Mouse (Mus musculus) heart, embryonic 13.5 days (tissue): Measurements from ENCODE around the gene Rap1gds1. TPM values are rescaled to one million over a fixed set of nuclear protein-coding genes. Genes with fewer than 3 reads are reported as not detected.

ENCODE experiments used
- ATAC-seq: fragments of 200-750 bp; cut with Nextera tagmentation; 2 replicates; pipeline ENCODE4 v1.8.0; 2017; ENCODE audit warnings: moderate TSS enrichment; ENCODE audit not compliant: insufficient number of reproducible peaks, low FRiP score, low TSS enrichment; ENCODE audit errors: extremely low read depth
- H3K27ac ChIP-seq: fragments of 300-500 bp; sonication (generic); replicated peaks from 2 replicates; pipeline ENCODE4 v1.5.1; 2015; ENCODE audit warnings: moderate library complexity, mild to moderate bottlenecking, inconsistent platforms
- H3K27me3 ChIP-seq: fragments of 300-500 bp; sonication (generic); replicated peaks from 2 replicates; pipeline ENCODE4 v1.6.1; 2015; ENCODE audit warnings: mild to moderate bottlenecking, inconsistent platforms
- H3K36me3 ChIP-seq: fragments of 300-500 bp; sonication (generic); 2 replicates; pipeline ENCODE4 v1.6.1; 2015; ENCODE audit warnings: mild to moderate bottlenecking, inconsistent platforms
- H3K4me1 ChIP-seq: fragments of 300-500 bp; sonication (generic); 2 replicates; pipeline ENCODE4 v1.6.1; 2015; ENCODE audit warnings: inconsistent platforms
- H3K4me2 ChIP-seq: fragments of 300-500 bp; sonication (generic); 2 replicates; pipeline ENCODE4 v1.6.1; 2015; ENCODE audit warnings: inconsistent platforms, mild to moderate bottlenecking, moderate library complexity
- H3K4me3 ChIP-seq: fragments of 300-500 bp; sonication (generic); 2 replicates; pipeline ENCODE4 v1.5.1; 2015; ENCODE audit warnings: moderate library complexity, mild to moderate bottlenecking, inconsistent platforms
- H3K9ac ChIP-seq: fragments of 300-500 bp; sonication (generic); 2 replicates; pipeline ENCODE4 v1.6.1; 2015; ENCODE audit warnings: inconsistent platforms, mild to moderate bottlenecking, moderate library complexity
- H3K9me3 ChIP-seq: fragments of 300-500 bp; sonication (generic); 2 replicates; pipeline ENCODE4 v1.6.1; 2016; ENCODE audit warnings: inconsistent platforms
- WGBS: fragments of 180-500 bp; shearing (Covaris S2); methylation state at CpG from one replicate; pipeline ENCODE4 v1.1.7; 2015; ENCODE audit warnings: mixed read lengths; 5-methylcytosine and 5-hydroxymethylcytosine counted together
- polyA plus RNA-seq: library from polyadenylated mRNA; unstranded; fragments of >200 nt; fragmentation: Nextera tagmentation; extraction: Ambion mirVana; gene quantifications from 2 replicates; pipeline ENCODE4 v1.2.1, GENCODE M21; 2015

Gene Rap1gds1
- polyA plus RNA-seq, 1 experiment from 2014 or later: 48.5 TPM

DNA sequence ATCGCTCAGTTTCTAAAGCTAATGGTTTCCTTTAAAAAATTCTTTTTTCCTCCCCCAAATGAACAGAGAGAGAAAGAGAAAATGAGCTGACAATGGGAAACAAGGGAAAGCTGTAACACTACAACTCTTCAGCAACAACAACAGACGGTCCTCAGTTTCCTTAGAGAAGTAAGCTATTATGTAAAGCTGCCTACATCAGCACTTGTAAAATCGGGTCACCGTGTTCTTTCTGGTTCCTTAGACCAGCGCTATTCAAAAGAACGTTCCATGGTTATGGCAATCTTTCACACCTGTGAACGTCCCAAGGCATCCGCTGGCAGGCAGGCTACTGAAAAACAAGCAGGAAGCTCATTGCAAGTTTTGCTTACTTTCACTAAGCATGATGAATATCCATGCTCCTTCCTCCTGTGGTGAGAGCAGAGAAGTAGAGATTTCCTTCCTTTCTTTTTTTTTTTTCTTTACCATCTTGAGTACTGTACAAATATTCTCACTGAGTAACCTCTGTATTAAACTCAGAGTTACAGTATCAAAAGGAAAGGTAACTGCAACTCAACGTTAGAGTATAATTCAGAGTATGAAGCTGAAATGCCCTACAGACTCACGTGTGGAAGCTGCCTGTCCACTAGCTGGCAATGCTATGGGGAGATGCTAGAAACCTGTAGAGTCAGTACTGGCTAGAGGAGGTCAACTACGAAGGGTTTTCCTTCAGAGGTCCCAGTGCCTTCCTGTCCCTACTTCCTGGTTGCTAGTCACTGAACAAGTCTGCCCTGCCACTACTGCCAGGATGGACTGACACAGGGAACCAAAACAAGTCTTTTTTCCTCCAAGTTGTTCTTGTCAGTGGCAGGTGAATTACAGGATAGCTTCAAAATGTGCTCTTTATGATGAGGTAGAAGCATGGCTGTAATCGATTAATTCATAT, 26.0 kb downstream of the Rap1gds1 start:
- peaks cover 44% of the 10 kb centered on the region for H3K36me3 ChIP-seq
- H3K27me3 ChIP-seq: no peaks in the 10 kb centered on the region
- H3K4me1 ChIP-seq: peaks cover 4% of the 10 kb centered on the region
- 88% methylated on average over 12 of the region's 12 CpGs for WGBS
- no peak overlapping the region for H3K9ac ChIP-seq
- no peaks in the 10 kb centered on the region for H3K9me3 ChIP-seq
- no peak overlapping the region for H3K4me3 ChIP-seq
- H3K27ac ChIP-seq: no peak overlapping the region
- no peak overlapping the region for H3K4me2 ChIP-seq
- no peak for ATAC-seq

DNA sequence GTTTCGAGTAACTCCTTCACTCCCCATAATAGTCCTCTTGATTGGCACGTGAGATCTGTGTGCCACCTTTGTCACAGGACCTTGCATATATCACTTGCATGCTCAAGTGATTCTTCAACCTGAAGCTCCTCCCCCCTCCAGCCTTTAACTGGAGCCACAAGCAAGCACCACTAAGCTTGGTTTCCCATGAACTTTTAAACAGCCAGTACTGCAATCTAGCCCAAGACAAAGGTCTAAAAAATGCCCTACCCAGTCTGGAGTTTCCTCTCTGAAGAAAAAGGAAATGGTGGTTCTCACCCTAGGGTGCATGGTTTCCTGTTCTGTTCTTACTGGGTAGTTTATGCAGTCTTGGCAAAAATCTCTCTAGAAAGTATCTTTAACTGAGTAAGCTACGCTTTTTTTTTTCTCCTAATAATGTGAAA, 32.6 kb downstream of the Rap1gds1 start:
- 0 out of 2 replicates have a peak overlapping the region, but pooled peaks have one; percentile 17 for H3K27ac ChIP-seq
- no peak for ATAC-seq

DNA sequence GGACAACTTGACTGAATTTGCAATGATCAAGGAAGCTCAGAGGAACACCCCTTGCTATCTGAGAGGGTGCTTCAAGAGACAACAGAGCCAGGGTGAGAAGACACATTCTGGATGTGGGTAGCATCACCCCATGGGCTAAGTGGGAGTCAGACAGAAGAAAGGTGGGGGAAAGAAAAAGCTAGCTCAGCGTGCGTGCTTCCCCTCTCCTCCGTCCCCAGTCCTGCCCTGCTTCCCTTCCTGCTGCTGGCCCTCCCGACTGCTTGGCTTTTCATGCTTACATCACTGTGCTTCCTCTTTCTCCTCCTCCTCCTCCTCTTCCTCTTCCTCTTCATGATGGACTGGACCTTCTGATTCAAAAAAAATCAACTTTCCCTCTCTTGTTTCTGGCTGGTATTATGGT, 33.1 kb downstream of the Rap1gds1 start:
- no peak for ATAC-seq
- 68% methylated on average over 4 of the region's 4 CpGs for WGBS
- no peak overlapping the region for H3K4me2 ChIP-seq
- no peaks in the 10 kb centered on the region for H3K27me3 ChIP-seq
- H3K9ac ChIP-seq: no peak overlapping the region
- H3K4me3 ChIP-seq: no peak overlapping the region
- no peak overlapping the region for H3K27ac ChIP-seq
- H3K9me3 ChIP-seq: peaks cover 5% of the 10 kb centered on the region; the same call in 1 of the 2 replicates
- H3K4me1 ChIP-seq: 0 out of 2 replicates have a peak, but pooled peaks cover 9% of the 10 kb centered on the region
- peaks cover 29% of the 10 kb centered on the region for H3K36me3 ChIP-seq

More for the DNA sequence above, 32.6 kb downstream of the Rap1gds1 start:
- peaks cover 34% of the 10 kb centered on the region for H3K36me3 ChIP-seq
- H3K4me1 ChIP-seq: 0 out of 2 replicates have a peak, but pooled peaks cover 9% of the 10 kb centered on the region
- H3K9ac ChIP-seq: no peak overlapping the region
- H3K4me2 ChIP-seq: no peak overlapping the region
- H3K27me3 ChIP-seq: no peaks in the 10 kb centered on the region
- H3K9me3 ChIP-seq: peaks cover 5% of the 10 kb centered on the region; the same call in 1 of the 2 replicates
- 62% methylated on average over 3 of the region's 3 CpGs for WGBS
- no peak overlapping the region for H3K4me3 ChIP-seq

DNA sequence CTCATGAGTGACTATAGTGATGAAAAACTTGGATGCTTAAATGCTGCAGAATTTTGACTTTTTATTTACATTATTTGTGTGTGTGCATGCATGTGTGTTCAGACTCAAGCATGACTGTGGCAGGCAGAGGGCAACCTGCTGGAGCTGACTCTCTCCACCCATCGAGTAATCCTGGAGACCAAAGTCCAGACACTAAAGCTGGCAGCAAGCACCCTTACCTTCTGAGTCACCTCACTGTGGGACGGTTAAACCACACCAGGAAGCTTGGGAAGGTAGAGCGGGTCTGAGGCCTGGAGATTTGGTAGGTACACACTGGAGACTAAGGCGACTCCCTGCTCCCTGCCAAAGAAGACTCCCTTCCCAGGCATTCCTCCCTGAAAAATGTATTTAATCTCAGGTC, 38.0 kb downstream of the Rap1gds1 start:
- H3K4me3 ChIP-seq: no peak overlapping the region
- H3K27me3 ChIP-seq: no peaks in the 10 kb centered on the region
- H3K27ac ChIP-seq: no peak overlapping the region
- 76% methylated on average over 4 of the region's 4 CpGs for WGBS
- no peak overlapping the region for H3K9ac ChIP-seq
- peaks cover 5% of the 10 kb centered on the region; the same call in 1 of the 2 replicates for H3K9me3 ChIP-seq
- H3K4me1 ChIP-seq: 0 out of 2 replicates have a peak, but pooled peaks cover under 1% of the 10 kb centered on the region
- no peak for ATAC-seq
- H3K4me2 ChIP-seq: no peak overlapping the region
- H3K36me3 ChIP-seq: peaks cover 22% of the 10 kb centered on the region

DNA sequence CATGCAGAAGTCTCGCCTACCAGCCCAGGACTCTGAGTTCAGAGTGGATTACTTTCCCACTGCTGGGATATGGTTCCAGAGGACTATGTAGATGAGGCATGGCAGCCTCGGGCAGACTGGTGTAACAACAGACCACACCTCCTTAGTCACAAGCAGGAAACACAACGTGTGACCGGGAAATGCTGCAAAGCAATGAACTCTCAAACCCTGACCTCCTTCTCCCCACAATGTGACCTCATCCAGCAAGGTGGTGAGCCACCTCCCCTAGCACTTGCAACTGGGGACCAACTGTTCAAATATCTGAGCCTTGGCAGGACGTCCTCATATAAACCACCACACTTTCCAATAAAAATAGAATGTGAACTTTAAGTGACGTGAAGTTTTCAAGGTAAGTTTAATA, 41.8 kb downstream of the Rap1gds1 start:
- H3K4me1 ChIP-seq: no peaks in the 10 kb centered on the region
- no peak overlapping the region for H3K4me2 ChIP-seq
- H3K9ac ChIP-seq: no peak overlapping the region
- H3K36me3 ChIP-seq: peaks cover 12% of the 10 kb centered on the region
- H3K27me3 ChIP-seq: no peaks in the 10 kb centered on the region
- no peak for ATAC-seq
- H3K9me3 ChIP-seq: no peaks in the 10 kb centered on the region
- no peak overlapping the region for H3K4me3 ChIP-seq
- 86% methylated on average over 6 of the region's 6 CpGs for WGBS
- H3K27ac ChIP-seq: no peak overlapping the region

DNA sequence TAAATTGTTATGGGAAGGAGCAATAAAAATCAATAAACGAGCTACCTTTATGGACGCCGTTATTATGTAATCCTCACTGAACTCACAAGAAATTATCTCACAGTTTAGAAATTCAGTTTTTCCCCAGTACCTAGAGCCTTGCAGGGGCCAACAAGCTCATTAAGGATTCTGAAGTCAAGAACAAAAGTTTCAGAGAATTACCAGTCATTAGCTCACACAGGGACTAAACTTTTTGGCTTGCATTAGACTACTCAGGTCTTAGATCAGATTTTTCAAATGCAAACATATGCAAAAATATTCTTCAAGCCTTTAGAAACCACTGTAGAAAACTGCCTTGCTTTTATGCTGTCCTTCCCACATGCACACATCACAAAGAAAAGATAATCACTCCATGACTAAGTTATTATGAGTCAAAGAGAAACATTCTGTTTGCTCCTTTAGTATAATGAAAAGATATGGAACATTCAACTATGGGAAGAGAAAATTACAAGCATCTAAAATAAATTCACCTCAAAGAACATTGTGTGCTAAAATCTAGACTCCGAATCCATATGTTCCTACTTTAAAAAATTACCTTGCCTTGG, 44.3 kb downstream of the Rap1gds1 start:
- no peaks in the 10 kb centered on the region for H3K9me3 ChIP-seq
- no peak overlapping the region for H3K27ac ChIP-seq
- WGBS: 92% methylated on average over 4 of the region's 4 CpGs
- ATAC-seq: no peak
- no peak overlapping the region for H3K4me3 ChIP-seq
- no peak overlapping the region for H3K9ac ChIP-seq
- no peak overlapping the region for H3K4me2 ChIP-seq
- no peaks in the 10 kb centered on the region for H3K27me3 ChIP-seq
- no peaks in the 10 kb centered on the region for H3K4me1 ChIP-seq
- H3K36me3 ChIP-seq: peaks cover 19% of the 10 kb centered on the region

DNA sequence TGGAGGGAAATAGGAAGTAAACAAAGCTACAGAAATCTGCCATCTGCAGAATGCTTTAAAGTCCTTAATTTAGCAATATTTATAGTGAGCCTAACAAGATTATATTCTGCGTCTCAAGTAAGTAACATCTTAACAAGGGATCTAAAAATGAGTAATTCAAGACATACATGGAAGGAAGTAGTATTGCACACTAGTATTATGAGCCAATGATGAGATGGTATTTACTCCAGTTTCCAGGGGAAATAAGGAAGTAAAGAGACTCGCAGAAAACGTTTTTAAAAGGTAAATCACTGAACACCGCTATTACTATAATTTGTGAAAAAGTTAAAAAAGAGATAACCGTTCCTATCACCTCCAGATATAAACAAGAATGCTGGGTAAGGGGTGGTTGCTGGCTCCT, 49.9 kb downstream of the Rap1gds1 start:
- H3K4me3 ChIP-seq: no peak overlapping the region
- no peaks in the 10 kb centered on the region for H3K27me3 ChIP-seq
- H3K36me3 ChIP-seq: peaks cover 18% of the 10 kb centered on the region
- peaks cover 32% of the 10 kb centered on the region for H3K4me1 ChIP-seq
- H3K9ac ChIP-seq: no peak overlapping the region
- ATAC-seq: no peak
- H3K9me3 ChIP-seq: no peaks in the 10 kb centered on the region
- WGBS: 80% methylated on average over 5 of the region's 5 CpGs
- H3K27ac ChIP-seq: no peak overlapping the region
- no peak overlapping the region for H3K4me2 ChIP-seq

DNA sequence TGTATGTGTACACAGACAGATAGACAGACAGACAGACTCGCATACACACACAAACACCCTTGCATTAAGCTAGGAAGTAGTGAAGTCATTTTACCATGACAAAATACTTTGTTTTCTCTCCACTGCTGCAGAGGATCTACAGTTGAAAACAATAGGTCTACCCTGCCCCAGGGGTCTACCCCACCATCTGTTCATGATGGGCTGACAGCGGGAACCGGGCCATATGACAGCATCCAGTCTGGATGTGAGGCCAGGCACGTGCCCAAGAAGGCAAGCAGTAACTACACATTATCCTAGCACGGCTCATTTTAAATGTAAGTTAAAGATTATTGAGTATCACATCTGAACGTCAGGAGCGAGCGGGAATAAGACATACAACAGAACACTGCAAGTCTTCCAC, 51.4 kb downstream of the Rap1gds1 start:
- peaks cover 33% of the 10 kb centered on the region for H3K4me1 ChIP-seq
- H3K9ac ChIP-seq: no peak overlapping the region
- H3K4me3 ChIP-seq: no peak overlapping the region
- no peak; the same call in 1 of the 2 replicates for ATAC-seq
- no peak overlapping the region for H3K4me2 ChIP-seq
- WGBS: 79% methylated on average over 8 of the region's 8 CpGs
- peaks cover 25% of the 10 kb centered on the region for H3K36me3 ChIP-seq
- H3K27me3 ChIP-seq: no peaks in the 10 kb centered on the region
- H3K27ac ChIP-seq: no peak overlapping the region
- no peaks in the 10 kb centered on the region for H3K9me3 ChIP-seq

DNA sequence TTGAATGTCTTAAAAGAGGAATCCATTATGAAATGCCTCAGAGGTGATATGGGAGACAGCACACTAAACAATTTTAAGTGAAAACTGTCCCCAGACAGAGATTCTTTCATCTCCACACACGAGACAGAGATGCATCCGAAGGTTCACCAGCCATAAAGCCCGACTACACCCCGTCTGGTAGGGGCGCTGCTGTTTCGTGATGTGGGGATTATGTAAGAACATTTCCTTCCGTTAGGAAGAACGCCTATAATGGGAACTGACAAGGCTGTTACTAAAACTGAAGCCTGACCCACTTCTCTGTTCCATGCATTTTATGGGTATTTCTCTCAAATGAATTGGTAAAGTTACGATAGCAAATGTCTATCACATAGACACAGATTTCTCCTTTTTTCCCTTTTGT, 62.6 kb downstream of the Rap1gds1 start:
- no peak overlapping the region for H3K4me2 ChIP-seq
- no peaks in the 10 kb centered on the region for H3K4me1 ChIP-seq
- WGBS: 84% methylated on average over 9 of the region's 9 CpGs
- no peaks in the 10 kb centered on the region for H3K27me3 ChIP-seq
- peaks cover 13% of the 10 kb centered on the region for H3K36me3 ChIP-seq
- H3K9me3 ChIP-seq: no peaks in the 10 kb centered on the region
- H3K9ac ChIP-seq: no peak overlapping the region
- no peak overlapping the region for H3K4me3 ChIP-seq
- no peak overlapping the region for H3K27ac ChIP-seq
- ATAC-seq: no peak

DNA sequence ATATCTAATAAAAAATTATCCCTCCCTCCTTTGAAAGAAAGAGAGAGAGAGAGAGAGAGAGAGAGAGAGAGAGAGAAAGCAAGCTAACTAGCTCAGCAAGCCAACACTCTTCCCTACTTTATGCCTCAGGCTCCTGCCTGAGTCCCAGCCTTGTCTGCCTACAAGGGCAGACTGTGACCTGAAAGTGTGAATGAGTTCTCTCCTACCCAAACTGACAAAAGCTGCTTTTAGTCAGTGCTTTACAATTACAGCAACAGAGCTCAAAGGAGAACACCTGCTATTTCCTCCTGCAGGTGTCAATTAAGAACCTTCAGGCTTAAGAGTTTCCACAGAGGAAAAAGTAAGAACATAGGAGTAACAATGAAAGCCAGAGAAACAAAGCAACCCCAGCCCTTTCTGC, 69.3 kb downstream of the Rap1gds1 start:
- peaks cover 3% of the 10 kb centered on the region for H3K4me1 ChIP-seq
- no peak overlapping the region for H3K27ac ChIP-seq
- H3K9me3 ChIP-seq: no peaks in the 10 kb centered on the region
- H3K4me3 ChIP-seq: no peak overlapping the region
- peaks cover 14% of the 10 kb centered on the region for H3K36me3 ChIP-seq
- H3K9ac ChIP-seq: no peak overlapping the region
- no peak overlapping the region for H3K4me2 ChIP-seq
- no peaks in the 10 kb centered on the region for H3K27me3 ChIP-seq
- no peak for ATAC-seq

DNA sequence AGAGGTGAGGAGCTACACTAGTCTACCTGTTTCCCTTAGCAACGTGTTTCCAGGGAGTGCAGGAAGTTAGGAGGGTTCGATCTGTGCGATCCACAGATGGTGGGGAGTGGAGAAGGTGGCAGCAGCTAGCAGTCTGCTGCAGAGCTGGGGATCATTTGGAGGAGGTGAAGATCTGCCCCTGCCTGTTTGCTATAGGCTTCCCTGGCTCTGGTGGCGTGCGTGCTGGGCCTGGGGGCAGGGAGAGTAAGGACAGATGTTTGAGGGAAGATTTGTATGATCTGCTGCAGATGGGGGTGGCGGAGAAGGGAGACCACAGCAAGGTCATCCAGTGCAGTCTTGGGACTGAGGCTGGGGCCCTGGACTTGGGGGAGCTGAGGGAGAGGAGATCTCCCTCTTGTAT, 72.2 kb downstream of the Rap1gds1 start:
- Histone ChIP-seq H3K9ac (no peak overlapping the region), H3K4me1 (peaks cover 3% of the 10 kb centered on the region), H3K9me3 (no peaks in the 10 kb centered on the region), H3K27ac (no peak overlapping the region), H3K4me2 (no peak overlapping the region), H3K27me3 (no peaks in the 10 kb centered on the region), H3K4me3 (no peak overlapping the region), H3K36me3 (peaks cover 22% of the 10 kb centered on the region)
- WGBS: 86% methylated on average over 6 of the region's 6 CpGs
- no peak for ATAC-seq
